Mouse (Mus musculus) frontal cortex, postnatal 36 days (tissue): ENCODE measurements around the gene Cby1.

Source experiments
- DNase-seq, 2 experiments: peaks; one replicate each; pipeline ENCODE4 v3.0.0; 2022; ENCODE audit warnings: low spot score in 2 of 2

Gene Cby1

DNA sequence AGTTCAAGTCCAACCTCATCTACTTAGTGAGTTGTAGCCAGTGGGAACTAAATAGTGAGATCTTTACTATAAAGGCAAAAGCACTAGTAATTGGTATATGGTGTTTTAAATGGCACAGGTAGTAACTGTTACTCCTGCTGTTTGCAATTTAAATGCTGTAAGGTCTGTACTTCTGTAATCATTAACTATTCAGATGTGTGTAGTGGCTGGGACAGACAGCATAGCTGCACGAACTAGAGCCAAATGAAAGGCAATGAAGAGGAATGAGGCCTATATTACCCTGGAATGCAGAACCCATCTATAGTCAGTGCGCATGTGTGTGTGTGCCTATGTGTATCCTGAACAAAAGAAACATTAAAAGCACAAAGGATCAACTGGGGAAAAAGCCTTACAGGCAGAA lies 18.9 kb downstream of the Cby1 start:
- DNase-seq: no peak

DNA sequence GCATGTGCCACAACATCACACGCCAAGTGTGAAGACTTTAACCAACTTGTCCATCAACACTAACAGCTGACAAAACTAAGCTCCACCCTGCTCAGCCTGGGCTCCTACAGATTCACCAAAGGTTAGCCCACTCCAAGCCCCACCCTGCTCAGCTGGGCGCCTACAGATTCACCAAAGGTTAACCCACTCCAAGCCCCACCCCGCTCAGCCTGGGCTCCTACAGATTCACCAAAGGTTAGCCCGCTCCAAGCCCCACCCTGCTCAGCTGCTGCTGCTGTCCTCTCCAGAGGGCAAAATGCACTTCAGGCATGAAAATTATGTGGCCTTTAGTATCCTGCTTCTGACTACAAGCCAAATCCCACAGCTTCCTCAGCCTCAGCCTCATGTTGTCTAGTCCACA lies 23.0 kb downstream of the Cby1 start:
- no peak for DNase-seq

- DNase-seq: no peak
Observed at GRCm38 (mm10) chr15:79683146-79683545, 24.1 kb downstream of the Cby1 start.

- peak; percentile 44 to 55 for DNase-seq
Observed at GRCm38 (mm10) chr15:79683707-79684465, 24.9 kb downstream of the Cby1 start.

GRCm38 (mm10) chr15:79684616-79685015 lies 25.6 kb downstream of the Cby1 start:
- DNase-seq: no peak

- DNase-seq: no peak
Observed at GRCm38 (mm10) chr15:79685141-79685641, 26.2 kb downstream of the Cby1 start.

DNA sequence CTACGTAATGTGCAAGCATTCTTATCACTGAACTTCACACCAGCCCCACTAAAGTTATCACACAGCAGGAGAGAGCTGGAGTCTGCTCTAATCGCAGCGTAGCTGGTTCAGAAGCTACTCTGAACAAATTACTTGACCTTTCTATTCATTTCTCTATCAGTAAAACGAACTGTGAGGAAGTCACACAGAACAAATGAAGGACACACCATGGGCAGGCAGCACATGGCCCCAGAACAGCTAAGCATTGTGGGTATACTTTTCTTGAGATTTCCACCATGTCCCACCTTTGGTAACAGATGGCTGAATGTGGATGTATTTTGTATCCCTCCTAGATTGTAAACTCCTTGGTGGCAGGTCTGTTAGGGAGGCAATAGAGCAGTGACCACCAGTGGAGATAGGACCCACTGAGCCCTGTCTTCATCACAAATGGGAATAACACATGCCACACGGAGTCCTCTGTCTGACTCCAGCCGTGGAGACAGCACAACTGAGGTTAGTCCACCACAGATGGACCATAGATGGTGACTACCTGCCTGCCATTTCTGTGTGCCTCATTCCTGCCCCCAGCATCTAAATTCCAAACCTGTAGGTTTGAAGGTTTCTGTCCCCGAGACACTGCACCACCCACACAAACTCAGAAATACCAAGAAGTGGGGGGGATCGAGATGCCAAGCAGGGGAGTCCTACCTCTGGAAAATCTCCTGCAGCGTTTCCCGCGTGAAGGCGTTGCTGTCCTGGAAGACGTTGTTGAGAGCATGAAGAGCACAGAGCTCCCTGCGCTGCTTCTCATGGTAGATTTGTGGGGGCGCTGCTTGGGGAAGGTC lies 27.3 kb downstream of the Cby1 start:
- DNase-seq: no peak

DNA sequence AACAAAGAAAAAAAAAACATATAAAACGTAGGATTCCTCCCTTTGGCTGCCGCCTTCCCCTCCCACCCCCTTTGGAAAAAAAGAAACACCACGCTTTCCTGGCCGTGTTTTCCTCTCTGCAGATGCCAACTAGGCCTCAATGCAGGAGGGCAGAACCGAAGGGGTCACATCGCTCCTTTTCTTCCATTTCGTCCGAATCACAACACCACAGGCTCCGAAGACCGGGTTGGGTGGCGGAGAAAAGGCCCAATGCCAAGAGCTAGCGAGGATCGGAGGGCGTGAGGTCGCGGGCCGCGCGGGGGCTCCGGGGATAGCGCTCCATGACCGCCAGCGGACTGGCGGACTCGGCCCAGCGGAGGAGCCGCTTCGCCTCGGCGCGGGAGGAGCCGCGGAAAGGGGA lies 28.2 kb downstream of the Cby1 start:
- DNase-seq: peak in 1 of 2 experiments; percentile 30

DNA sequence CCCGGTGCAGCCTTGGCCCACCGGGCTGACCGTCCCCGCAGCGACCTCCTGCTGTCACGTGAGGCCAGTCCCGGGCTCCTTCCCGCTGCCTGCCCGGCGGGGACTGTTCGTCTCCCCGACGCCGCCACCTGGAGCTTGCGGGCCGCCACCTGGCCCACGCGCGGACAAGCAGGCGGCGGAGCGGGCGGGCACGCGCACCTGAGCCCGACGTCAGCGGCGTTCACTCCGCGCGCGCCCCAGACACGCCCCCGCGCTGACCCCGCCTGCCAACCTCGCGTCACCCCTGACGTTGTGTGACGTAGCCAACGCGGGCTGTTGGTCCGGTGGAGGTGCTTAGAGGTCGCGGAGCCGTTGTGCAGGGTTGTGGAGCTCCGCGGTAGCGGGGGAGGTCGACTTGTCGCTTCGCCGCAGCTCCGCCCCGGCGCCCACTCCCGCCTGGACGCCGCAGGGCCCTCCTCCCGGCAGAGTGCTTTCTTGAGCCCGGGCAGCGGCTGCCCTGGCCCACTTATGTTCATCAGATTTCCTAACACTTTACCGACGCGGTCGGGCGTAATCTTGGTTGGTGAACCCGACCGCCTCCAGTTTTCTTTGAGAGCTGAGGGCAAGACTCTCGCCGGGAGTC lies 28.8 kb downstream of the Cby1 start, which contains the start of gene Josd1:
Gene Josd1 (minus strand): TSS at position 274 of the 622 bp plus-strand sequence.
- peak; percentile 96 for DNase-seq

GRCm38 (mm10) chr15:79688268-79688956 lies 29.4 kb downstream of the Cby1 start:
- no peak for DNase-seq

GRCm38 (mm10) chr15:79689662-79690425 lies 30.8 kb downstream of the Cby1 start:
- DNase-seq: no peak

GRCm38 (mm10) chr15:79690426-79691022 lies 31.5 kb downstream of the Cby1 start, which contains the start of gene Gtpbp1:
TSS of gene Gtpbp1 (plus strand) at chr15:79690845.
- DNase-seq: peak; percentile 95 to 99

GRCm38 (mm10) chr15:79691023-79691508 lies 32.1 kb downstream of the Cby1 start:
- DNase-seq: no peak

- DNase-seq: no peak
Observed at GRCm38 (mm10) chr15:79692334-79692733, 33.3 kb downstream of the Cby1 start.

GRCm38 (mm10) chr15:79693740-79694139 lies 34.7 kb downstream of the Cby1 start:
- no peak for DNase-seq

DNA sequence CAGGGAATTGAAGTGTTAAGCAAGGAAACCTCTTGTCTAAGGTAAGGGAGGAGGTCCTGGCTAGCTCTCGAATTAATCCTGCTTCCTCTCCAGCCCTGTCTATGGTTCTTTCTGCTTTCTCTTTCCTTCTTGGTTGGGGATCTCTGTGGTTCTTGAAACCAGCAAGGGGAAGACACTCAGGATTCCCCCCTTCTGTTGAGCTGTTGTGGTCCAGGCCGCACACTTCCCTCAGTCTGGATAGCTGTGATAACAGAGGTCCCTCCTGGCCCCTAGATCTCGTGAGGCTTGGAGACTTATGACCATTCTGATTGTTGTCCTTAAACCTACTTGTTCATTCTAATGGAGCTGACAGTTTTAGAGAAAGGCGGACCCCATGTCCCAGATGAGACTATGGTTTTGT lies 35.5 kb downstream of the Cby1 start:
- DNase-seq: no peak

DNA sequence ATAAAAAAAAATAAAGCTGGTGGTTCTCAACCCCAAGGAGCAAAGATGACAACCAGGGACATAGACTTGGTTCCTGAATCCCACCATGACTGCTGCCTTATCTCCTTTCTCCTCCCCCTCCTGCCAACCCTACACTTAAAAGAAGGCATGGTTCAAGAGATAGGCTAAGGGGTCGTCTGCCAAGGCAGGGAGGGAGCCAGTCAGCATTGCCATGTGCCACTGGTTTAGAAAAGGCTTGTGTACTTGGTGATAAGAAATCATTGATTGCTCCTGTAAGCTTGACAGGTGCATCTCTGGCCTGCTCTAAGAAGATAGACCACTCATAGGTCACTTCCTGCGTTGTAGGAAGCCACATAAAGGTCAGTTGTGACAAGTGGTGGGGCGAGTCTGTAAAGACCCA lies 36.5 kb downstream of the Cby1 start:
- DNase-seq: no peak

GRCm38 (mm10) chr15:79696508-79696907 lies 37.5 kb downstream of the Cby1 start:
- no peak for DNase-seq

- no peak for DNase-seq
Observed at GRCm38 (mm10) chr15:79697011-79697410, 38.0 kb downstream of the Cby1 start.

DNA sequence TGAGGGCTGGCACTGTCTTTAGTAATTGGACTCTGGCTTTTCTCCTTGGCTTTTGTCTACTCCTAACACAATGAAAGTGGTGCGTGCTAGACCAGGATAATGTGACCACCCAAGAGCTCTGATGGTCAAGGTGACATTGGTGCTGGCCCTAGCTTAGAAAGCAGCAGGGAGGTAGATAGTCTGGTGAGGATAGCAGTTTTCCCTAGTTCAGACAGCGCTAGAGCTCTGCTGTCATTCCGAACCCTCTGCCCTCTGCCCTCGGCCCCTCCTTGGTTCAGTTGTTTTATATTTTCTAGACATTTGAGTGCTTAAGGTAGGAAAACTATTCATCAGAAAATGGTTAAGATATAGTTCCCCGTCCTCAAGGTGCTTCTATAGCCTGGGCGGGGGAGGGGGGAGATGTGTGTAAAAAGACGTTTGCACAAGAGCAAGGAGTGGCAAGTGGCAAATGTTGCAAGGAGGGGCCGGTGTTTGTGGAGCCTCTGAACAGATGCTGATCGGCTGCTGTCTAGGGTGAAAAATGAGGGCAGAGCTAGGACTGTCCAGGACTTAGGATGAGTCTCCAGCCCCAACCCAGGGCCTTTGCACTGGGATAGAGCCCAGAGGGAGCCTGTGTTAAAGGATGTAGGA lies 38.7 kb downstream of the Cby1 start:
- DNase-seq: no peak
